In genomic region chr12:56637181-56637566, GRCm38 (mm10) we compare ENCODE assay signal across 8 mouse cellular contexts. TPM values are rescaled to one million over a fixed set of nuclear protein-coding genes. Genes with fewer than 3 reads are reported as not detected.
A peak's percentile ranks its signal among the peaks of the same experiment; 100 is the strongest.
DNase-seq lines count a peak whose midpoint lies in the region; ATAC-seq lines count a peak whose summit lies in the region.

No protein-coding gene starts in this region.

- 8% methylated on average over 5 of the region's 5 CpGs for WGBS in forebrain, embryonic 15.5 days
- WGBS in hindbrain, embryonic 14.5 days: 11% methylated on average over 5 of the region's 5 CpGs
- WGBS in lung, embryonic 16.5 days: 4% methylated on average over 5 of the region's 5 CpGs

- H3K27ac ChIP-seq in forebrain, embryonic 15.5 days (replicated peaks): no peak overlapping the region
- H3K27ac ChIP-seq in hindbrain, embryonic 14.5 days: no peak overlapping the region
- no peak overlapping the region for H3K27ac ChIP-seq in lung, embryonic 16.5 days (ENCODE audit: low read length)

- H3K4me3 ChIP-seq in forebrain, embryonic 15.5 days: no peak overlapping the region
- no peak overlapping the region for H3K4me3 ChIP-seq in hindbrain, embryonic 14.5 days (replicated peaks; ENCODE audit: low read length)
- peak overlapping the region; percentile 3; the same call in 1 of the 2 replicates for H3K4me3 ChIP-seq in lung, embryonic 16.5 days (ENCODE audit: low read length)

- H3K4me2 ChIP-seq in forebrain, embryonic 15.5 days (replicated peaks): peak overlapping the region; percentile 36
- H3K4me2 ChIP-seq in hindbrain, embryonic 14.5 days (replicated peaks): peak overlapping the region; percentile 44
- peak overlapping the region; percentile 36 for H3K4me2 ChIP-seq in lung, embryonic 16.5 days (ENCODE audit: low read depth, low read length)

- peak; percentile 32 for DNase-seq in MN1 (ENCODE audit: low spot score)
- DNase-seq in c-Kit-positive CD71-positive TER-119-positive erythroid progenitor cells, embryonic 14.5 days (ENCODE audit: low spot score): peak; percentile 15
- DNase-seq in hindbrain, embryonic 14.5 days (ENCODE audit: low spot score): peak; percentile 80
- peak; percentile 28 for DNase-seq in layer of hippocampus, adult 9-11 months
- DNase-seq in right cerebral cortex, adult 2 months (ENCODE audit: low spot score in 2 of 2): peak; percentile 71 to 75

- peaks cover 15% of the 10 kb centered on the region; the same call in 1 of the 2 replicates for H3K27me3 ChIP-seq in forebrain, embryonic 15.5 days
- H3K27me3 ChIP-seq in hindbrain, embryonic 14.5 days (ENCODE audit: control insufficient read depth, insufficient read depth, low read length): peaks cover 32% of the 10 kb centered on the region
- H3K27me3 ChIP-seq in lung, embryonic 16.5 days (ENCODE audit: control insufficient read depth, insufficient read depth, low read depth, low read length): no peaks in the 10 kb centered on the region

- ATAC-seq in forebrain, embryonic 15.5 days (replicated peaks): peak; percentile 65
- peak; percentile 43; the same call in 1 of the 2 replicates for ATAC-seq in hindbrain, embryonic 14.5 days (ENCODE audit: low FRiP score)
- 0 out of 2 replicates have a peak, but pooled peaks have one; percentile 26 for ATAC-seq in lung, embryonic 16.5 days (ENCODE audit: low read depth)
- ATAC-seq in granulocyte monocyte progenitor cell, adult 5-6 weeks (replicated peaks; ENCODE audit: poor library complexity, severe bottlenecking): no peak

- H3K9me3 ChIP-seq in forebrain, embryonic 15.5 days: no peaks in the 10 kb centered on the region
- no peaks in the 10 kb centered on the region for H3K9me3 ChIP-seq in hindbrain, embryonic 14.5 days (ENCODE audit: control insufficient read depth, low read length)
- H3K9me3 ChIP-seq in lung, embryonic 16.5 days (ENCODE audit: control insufficient read depth, low read length): no peaks in the 10 kb centered on the region

- H3K4me1 ChIP-seq in forebrain, embryonic 15.5 days: peaks cover 3% of the 10 kb centered on the region; the same call in 1 of the 2 replicates
- no peaks in the 10 kb centered on the region for H3K4me1 ChIP-seq in hindbrain, embryonic 14.5 days (replicated peaks; ENCODE audit: control insufficient read depth, insufficient read depth, low read length)
- H3K4me1 ChIP-seq in lung, embryonic 16.5 days (replicated peaks; ENCODE audit: control insufficient read depth, insufficient read depth, low read length): no peaks in the 10 kb centered on the region

- no peak overlapping the region for H3K9ac ChIP-seq in forebrain, embryonic 15.5 days (replicated peaks)
- 0 out of 2 replicates have a peak overlapping the region, but pooled peaks have one; percentile 18 for H3K9ac ChIP-seq in hindbrain, embryonic 14.5 days
- no peak overlapping the region for H3K9ac ChIP-seq in lung, embryonic 16.5 days (ENCODE audit: low read length)

- H3K36me3 ChIP-seq in forebrain, embryonic 15.5 days: no peaks in the 10 kb centered on the region
- no peaks in the 10 kb centered on the region for H3K36me3 ChIP-seq in hindbrain, embryonic 14.5 days (replicated peaks; ENCODE audit: control insufficient read depth, insufficient read depth)
- H3K36me3 ChIP-seq in lung, embryonic 16.5 days (ENCODE audit: control insufficient read depth, insufficient read depth, low read length): no peaks in the 10 kb centered on the region

RNA-seq across cellular contexts. Expression of gene Nkx2-9, which starts 24.1 kb away (rescaled TPM):
- polyA plus RNA-seq in forebrain, embryonic 15.5 days (2015; fragmentation: Nextera tagmentation; extraction: Ambion mirVana): not detected in 2 replicates
- polyA plus RNA-seq in hindbrain, embryonic 14.5 days (2014; fragmentation: Nextera tagmentation; extraction: Ambion mirVana): not detected in 2 replicates
- polyA plus RNA-seq in lung, embryonic 16.5 days (2015; fragmentation: Nextera tagmentation; extraction: Ambion mirVana): not detected in 2 replicates
- not detected in 2 replicates for total RNA-seq in granulocyte monocyte progenitor cell, adult 5-6 weeks (2014; fragmentation: Nextera tagmentation)
- not detected in 2 replicates for total RNA-seq in granulocyte monocyte progenitor cell, adult 5-6 weeks (2017)

RNA-seq across cellular contexts. Expression of gene Pax9, which starts 54.4 kb away (rescaled TPM):
- not detected in 2 replicates for polyA plus RNA-seq in forebrain, embryonic 15.5 days (2015; fragmentation: Nextera tagmentation; extraction: Ambion mirVana)
- not detected in 2 replicates for polyA plus RNA-seq in hindbrain, embryonic 14.5 days (2014; fragmentation: Nextera tagmentation; extraction: Ambion mirVana)
- polyA plus RNA-seq in lung, embryonic 16.5 days (2015; fragmentation: Nextera tagmentation; extraction: Ambion mirVana): 0.48 and 0.59 TPM in 2 replicates
- total RNA-seq in granulocyte monocyte progenitor cell, adult 5-6 weeks (2014; fragmentation: Nextera tagmentation): not detected in 2 replicates
- total RNA-seq in granulocyte monocyte progenitor cell, adult 5-6 weeks (2017): not detected in 2 replicates

Comparison
In these comparisons a context has a peak if more than half of its experiments do, and no peak if none do; other contexts are left out.
1. DNase-seq: peak in every context shown above with its lines; median percentile 80 in hindbrain, embryonic 14.5 days; 73 in right cerebral cortex, adult 2 months; 32 in MN1; 28 in layer of hippocampus, adult 9-11 months; 15 in c-Kit-positive CD71-positive TER-119-positive erythroid progenitor cells, embryonic 14.5 days.